Mouse (Mus musculus): ENCODE results near the gene P3h1. TPM values are rescaled to one million over a fixed set of nuclear protein-coding genes. Genes with fewer than 3 reads are reported as not detected.
"Not testable (repeated sequence)": the region's sequence is repeated elsewhere in the genome, so short reads cannot be mapped to it uniquely, and the experiment has no call there.

P3h1 gene
- polyA plus RNA-seq, 1 experiment: 190 TPM

DNA sequence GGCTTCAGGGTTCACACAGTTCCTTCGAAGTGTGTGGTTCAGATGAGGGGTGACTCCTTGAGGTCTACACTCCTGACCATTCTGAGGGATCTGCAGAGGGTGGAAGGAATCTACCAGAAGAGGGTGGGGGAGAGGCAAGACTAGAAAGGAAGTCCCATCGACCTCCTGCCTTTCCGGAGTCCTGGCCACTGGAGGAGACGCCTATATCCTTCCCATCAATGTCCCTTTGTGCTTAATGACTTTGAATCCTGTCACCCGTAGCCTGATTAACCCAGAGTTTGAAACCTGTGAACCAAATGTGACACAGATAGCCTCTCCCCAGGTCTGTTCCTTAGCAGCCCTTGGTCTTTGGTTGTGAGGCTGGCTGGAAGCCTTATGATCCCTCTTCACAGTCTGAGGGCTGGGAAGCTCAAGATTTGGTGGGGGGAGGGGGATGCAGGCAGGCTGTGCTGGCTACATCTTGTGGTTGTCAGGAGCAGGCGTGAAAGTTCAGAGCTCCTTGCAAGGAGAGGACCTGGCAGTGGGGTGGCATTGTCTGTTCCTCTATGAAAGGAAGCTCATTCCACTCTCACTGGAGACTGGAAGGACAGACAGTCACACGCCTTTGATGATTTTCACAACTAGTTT is 28.5 kb downstream of the P3h1 start:
- no peak overlapping the region for H3K4me3 ChIP-seq (ENCODE audit: insufficient read depth, low read length)
- no peak overlapping the region for H3K27ac ChIP-seq (ENCODE audit: insufficient read depth, low read length)
- no peaks in the 10 kb centered on the region for H3K4me1 ChIP-seq (ENCODE audit: control insufficient read depth, insufficient read depth, low read length)
- no peak for TF ChIP-seq POLR2A (IDR thresholded peaks at IDR 0.05; ENCODE audit: low read depth, low read length)
- TF ChIP-seq CTCF (IDR thresholded peaks at IDR 0.05; ENCODE audit: borderline replicate concordance, insufficient read depth, low read length): no peak

DNA sequence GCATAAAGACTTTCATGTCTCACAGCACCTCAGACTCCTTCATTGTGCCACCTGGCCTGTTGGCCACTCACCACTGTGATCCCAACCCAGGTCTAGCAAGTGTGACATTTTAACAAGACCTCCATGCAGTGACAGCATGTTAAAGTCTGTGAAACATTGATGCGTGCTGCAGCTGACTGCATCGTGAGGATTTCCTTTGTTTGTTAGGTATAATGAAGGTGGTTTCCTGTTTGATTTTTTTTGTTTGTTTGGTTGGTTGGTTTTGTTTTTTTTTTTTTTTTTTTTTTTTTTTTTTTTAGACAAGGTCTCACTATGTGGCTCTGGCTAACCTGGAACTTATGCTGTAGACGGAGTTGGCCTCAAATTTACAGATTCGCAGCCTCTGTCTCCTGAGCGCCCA is 29.8 kb downstream of the P3h1 start:
- Histone ChIP-seq H3K27ac (ENCODE audit: insufficient read depth, low read length) (no peak overlapping the region), H3K4me3 (ENCODE audit: insufficient read depth, low read length) (no peak overlapping the region), H3K4me1 (ENCODE audit: control insufficient read depth, insufficient read depth, low read length) (no peaks in the 10 kb centered on the region)
- TF ChIP-seq POLR2A (IDR thresholded peaks at IDR 0.05; ENCODE audit: low read depth, low read length): no peak
- TF ChIP-seq CTCF (IDR thresholded peaks at IDR 0.05; ENCODE audit: borderline replicate concordance, insufficient read depth, low read length): no peak

DNA sequence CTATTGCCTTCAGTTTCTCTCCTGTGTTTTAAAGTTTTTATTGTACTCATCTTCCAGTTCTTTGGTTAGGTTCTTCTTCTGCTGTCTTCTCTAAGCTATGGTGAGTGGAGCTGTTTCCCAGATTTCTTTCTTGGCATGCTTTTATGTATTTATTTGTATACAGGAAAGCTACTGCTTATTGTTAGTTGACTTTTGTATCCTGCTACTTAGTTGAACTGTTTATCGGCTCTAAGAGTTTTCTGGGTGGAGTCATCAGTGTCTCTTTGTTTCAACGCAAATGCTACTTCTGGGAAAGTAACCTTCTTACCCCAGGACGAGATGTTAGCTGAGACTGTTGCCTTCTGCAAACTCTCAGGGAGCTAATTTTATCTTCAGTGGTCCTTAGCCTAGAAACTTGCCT is 30.7 kb downstream of the P3h1 start:
- no peak overlapping the region for H3K4me3 ChIP-seq (ENCODE audit: insufficient read depth, low read length)
- no peak overlapping the region for H3K27ac ChIP-seq (ENCODE audit: insufficient read depth, low read length)
- no peaks in the 10 kb centered on the region for H3K4me1 ChIP-seq (ENCODE audit: control insufficient read depth, insufficient read depth, low read length)
- TF ChIP-seq POLR2A (IDR thresholded peaks at IDR 0.05; ENCODE audit: low read depth, low read length) (no peak), CTCF (IDR thresholded peaks at IDR 0.05; ENCODE audit: borderline replicate concordance, insufficient read depth, low read length) (no peak)

DNA sequence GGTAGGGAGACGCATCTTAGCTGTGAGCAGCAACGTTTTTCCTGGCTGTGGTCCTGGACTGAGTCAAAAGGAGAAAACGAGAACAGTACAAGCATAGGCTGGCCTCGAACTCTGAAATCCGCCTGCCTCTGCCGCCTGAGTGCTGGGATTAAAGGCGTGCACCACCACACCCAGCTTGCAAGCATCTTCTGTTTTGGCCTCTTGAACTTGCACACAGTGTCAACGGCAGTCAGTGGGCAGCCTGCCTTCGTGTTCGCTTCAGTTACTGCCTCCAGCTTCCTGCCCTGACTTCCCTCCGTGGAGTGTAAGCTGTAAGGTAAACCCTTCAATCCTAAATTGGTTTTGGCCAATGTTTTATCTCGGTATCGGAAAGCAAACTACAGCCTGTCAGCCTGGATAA is 33.9 kb downstream of the P3h1 start:
- H3K27ac ChIP-seq (ENCODE audit: insufficient read depth, low read length): no peak overlapping the region
- TF ChIP-seq CTCF (IDR thresholded peaks at IDR 0.05; ENCODE audit: borderline replicate concordance, insufficient read depth, low read length): no peak
- no peak for TF ChIP-seq POLR2A (IDR thresholded peaks at IDR 0.05; ENCODE audit: low read depth, low read length)

DNA sequence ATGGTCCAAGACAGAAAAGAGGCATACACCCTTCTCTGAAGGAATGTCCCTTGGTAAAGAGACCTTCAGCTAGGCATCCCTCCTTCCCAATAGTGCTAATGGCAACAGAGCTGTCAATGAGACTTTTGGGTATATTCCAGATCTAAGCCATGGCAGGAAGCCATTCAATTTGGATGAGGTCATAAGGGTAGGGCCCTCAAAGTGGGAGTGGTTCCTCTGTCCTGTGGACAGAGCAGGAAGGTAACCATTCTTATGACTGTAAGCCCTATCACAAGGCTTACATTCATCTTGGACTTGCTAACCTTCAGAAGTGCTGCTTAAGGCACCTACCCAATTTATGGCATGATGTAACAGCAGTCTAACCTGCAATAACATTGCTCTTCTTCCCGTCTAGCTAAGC is 41.9 kb downstream of the P3h1 start:
- H3K4me1 ChIP-seq (ENCODE audit: control insufficient read depth, insufficient read depth, low read length): no peaks in the 10 kb centered on the region
- no peak for TF ChIP-seq POLR2A (IDR thresholded peaks at IDR 0.05; ENCODE audit: low read depth, low read length)
- TF ChIP-seq CTCF (IDR thresholded peaks at IDR 0.05; ENCODE audit: borderline replicate concordance, insufficient read depth, low read length): no peak
- no peak overlapping the region for H3K4me3 ChIP-seq (ENCODE audit: insufficient read depth, low read length)
- H3K27ac ChIP-seq (ENCODE audit: insufficient read depth, low read length): no peak overlapping the region

More for the DNA sequence above, 33.9 kb downstream of the P3h1 start:
- H3K4me3 ChIP-seq (ENCODE audit: insufficient read depth, low read length): no peak overlapping the region
- no peaks in the 10 kb centered on the region for H3K4me1 ChIP-seq (ENCODE audit: control insufficient read depth, insufficient read depth, low read length)

DNA sequence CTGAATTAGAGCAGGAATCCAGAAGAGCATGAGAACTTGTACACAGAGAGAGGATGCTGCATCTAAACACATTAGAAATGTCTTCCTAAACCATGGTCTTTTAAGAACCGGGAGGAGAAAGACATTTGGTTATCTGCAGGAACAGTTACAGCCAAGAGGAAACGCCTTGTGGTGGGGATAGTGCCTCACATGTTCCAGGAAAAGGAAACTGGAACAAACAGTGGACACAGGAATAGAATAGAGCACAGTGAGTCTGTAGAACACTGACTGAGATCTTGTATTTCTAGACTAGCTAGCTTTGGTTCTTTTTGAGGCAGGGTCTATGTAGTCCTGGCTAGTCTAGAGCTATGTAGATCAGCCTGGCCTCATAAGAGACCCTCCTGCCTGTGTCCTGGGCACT is 42.5 kb downstream of the P3h1 start:
- H3K4me1 ChIP-seq (ENCODE audit: control insufficient read depth, insufficient read depth, low read length): no peaks in the 10 kb centered on the region
- no peak overlapping the region for H3K4me3 ChIP-seq (ENCODE audit: insufficient read depth, low read length)
- no peak overlapping the region for H3K27ac ChIP-seq (ENCODE audit: insufficient read depth, low read length)
- TF ChIP-seq CTCF (IDR thresholded peaks at IDR 0.05; ENCODE audit: borderline replicate concordance, insufficient read depth, low read length): no peak

DNA sequence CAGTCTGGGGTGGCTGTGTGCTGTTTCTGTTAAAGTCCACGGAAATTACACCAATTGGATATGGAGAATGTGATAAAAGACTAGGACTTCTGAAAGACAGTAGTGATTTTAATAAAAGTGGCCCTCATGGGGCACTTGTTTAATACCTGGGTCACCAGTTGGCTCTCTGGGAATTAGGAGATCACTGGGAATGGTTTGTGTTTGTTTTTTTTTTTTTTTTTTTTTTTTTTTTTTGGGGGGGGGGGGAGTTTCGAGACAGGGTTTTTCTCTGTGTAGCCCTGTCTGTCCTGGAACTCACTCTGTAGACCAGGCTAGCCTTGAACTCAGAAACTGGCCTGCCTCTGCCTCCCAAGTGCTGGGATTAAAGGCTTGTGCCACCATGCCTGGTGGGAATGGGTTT is 43.0 kb downstream of the P3h1 start:
- TF ChIP-seq POLR2A (IDR thresholded peaks at IDR 0.05; ENCODE audit: low read depth, low read length) (no peak), CTCF (IDR thresholded peaks at IDR 0.05; ENCODE audit: borderline replicate concordance, insufficient read depth, low read length) (no peak)
- no peak overlapping the region for H3K4me3 ChIP-seq (ENCODE audit: insufficient read depth, low read length)
- no peaks in the 10 kb centered on the region for H3K4me1 ChIP-seq (ENCODE audit: control insufficient read depth, insufficient read depth, low read length)
- no peak overlapping the region for H3K27ac ChIP-seq (ENCODE audit: insufficient read depth, low read length)

DNA sequence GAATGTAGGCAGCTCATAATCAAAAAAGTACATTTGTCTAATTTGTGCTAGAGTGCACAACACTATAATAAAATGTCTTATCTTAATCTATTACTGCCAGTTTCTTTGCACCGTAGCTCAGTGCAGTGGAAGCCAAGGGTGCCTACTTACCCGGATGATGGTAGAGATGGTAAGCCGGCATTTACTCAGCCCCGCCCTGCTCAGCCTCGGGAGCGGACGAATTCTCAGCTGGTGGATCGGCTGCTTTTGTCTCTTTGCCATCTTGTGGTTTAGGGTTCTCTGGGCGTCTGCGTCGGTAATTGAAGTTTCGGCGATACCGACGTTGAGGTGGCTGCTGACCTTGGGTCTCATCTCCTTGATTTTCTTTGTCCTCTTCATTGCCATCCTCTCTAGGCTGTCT is 46.1 kb downstream of the P3h1 start:
- H3K27ac ChIP-seq (ENCODE audit: insufficient read depth, low read length); H3K4me1 ChIP-seq (ENCODE audit: control insufficient read depth, insufficient read depth, low read length); H3K4me3 ChIP-seq (ENCODE audit: insufficient read depth, low read length): not testable (repeated sequence)

DNA sequence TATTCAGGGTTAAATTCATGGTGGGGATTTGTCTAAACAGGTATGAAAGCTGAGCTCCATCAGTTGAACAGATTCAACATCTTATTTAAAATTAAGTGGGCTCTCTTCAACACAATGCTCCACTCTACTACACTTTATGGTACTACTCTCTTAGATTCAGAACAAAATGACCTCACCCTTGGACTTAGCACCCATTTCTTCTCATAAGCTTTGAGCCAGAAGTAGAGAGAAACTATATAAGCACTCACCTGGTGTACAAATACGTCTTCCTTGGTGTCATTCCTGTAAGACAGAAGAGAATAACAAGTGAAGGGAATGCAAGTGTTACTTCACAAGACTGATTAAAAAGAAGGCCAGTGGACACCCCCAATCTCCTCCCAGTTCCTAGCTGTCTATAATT is 52.1 kb downstream of the P3h1 start:
- H3K4me3 ChIP-seq (ENCODE audit: insufficient read depth, low read length): no peak overlapping the region
- H3K27ac ChIP-seq (ENCODE audit: insufficient read depth, low read length): no peak overlapping the region
- H3K4me1 ChIP-seq (ENCODE audit: control insufficient read depth, insufficient read depth, low read length): peaks cover 4% of the 10 kb centered on the region; the same call in 1 of the 2 replicates
- TF ChIP-seq POLR2A (IDR thresholded peaks at IDR 0.05; ENCODE audit: low read depth, low read length) (no peak), CTCF (IDR thresholded peaks at IDR 0.05; ENCODE audit: borderline replicate concordance, insufficient read depth, low read length) (no peak)

DNA sequence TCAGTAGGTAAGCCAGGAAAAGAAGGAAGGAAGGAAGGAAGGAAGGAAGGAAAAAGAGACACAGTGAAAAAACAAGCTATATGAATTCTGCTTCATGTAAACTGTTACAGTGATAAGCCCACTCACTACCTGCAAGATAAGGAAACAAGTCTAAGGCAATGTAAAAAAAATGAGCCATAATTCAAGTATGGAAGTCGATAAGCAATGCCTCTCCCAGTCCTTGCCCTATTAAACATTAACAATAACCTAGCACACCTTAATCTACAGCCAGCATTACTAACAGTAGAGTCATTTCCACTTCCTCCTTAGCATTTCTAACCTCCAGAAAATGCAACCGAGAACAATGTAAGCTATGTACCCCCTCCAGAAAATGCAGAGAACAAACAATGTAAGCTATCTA is 52.6 kb downstream of the P3h1 start:
- Histone ChIP-seq H3K4me3 (ENCODE audit: insufficient read depth, low read length) (no peak overlapping the region), H3K27ac (ENCODE audit: insufficient read depth, low read length) (no peak overlapping the region), H3K4me1 (ENCODE audit: control insufficient read depth, insufficient read depth, low read length) (peaks cover 4% of the 10 kb centered on the region; the same call in 1 of the 2 replicates)
- TF ChIP-seq CTCF (IDR thresholded peaks at IDR 0.05; ENCODE audit: borderline replicate concordance, insufficient read depth, low read length): no peak
- TF ChIP-seq POLR2A (IDR thresholded peaks at IDR 0.05; ENCODE audit: low read depth, low read length): no peak

DNA sequence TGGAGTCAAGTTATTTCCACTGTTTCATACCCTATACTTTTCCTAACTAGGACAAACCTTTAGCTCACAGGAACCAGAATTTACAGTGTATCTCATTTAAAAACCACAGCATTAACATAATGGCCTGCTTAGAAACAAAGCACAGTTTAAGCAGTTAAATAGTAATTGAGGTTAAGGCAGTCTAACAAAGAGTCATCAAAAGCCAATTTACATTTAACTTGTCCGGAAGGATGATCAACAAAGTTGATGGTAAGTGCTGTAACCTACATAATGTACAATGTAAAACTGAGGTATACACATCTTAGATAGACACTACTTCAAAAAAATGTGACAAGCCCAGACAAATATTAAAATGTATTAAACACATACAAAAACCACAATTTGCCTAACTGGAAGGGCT is 59.2 kb downstream of the P3h1 start:
- Histone ChIP-seq H3K27ac (ENCODE audit: insufficient read depth, low read length) (no peak overlapping the region), H3K4me1 (ENCODE audit: control insufficient read depth, insufficient read depth, low read length) (peaks cover 8% of the 10 kb centered on the region; the same call in 1 of the 2 replicates), H3K4me3 (ENCODE audit: insufficient read depth, low read length) (peak overlapping the region; percentile 96)
- no peak for TF ChIP-seq CTCF (IDR thresholded peaks at IDR 0.05; ENCODE audit: borderline replicate concordance, insufficient read depth, low read length)
- no peak for TF ChIP-seq POLR2A (IDR thresholded peaks at IDR 0.05; ENCODE audit: low read depth, low read length)
